Mouse (Mus musculus): ENCODE results near the gene Mxi1.

DNA sequence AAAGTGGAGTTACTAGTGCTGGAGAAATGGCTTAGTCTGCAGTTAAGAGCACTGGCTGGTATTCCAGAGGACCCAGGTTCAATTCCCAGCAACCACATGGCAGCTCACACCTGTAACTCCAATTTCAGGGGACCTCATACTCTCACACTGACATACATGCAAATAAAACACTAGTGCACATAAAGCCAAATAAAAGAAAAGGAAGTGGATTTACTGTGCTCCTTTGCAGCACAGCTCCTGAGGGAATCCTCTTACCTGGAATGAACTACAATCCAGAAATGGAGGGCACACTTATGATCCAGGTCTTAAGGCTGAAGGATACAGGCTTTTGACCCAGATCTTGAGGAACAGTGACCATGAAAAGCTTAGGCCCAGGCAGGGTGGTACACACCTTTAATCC is 83.3 kb downstream of the Mxi1 start:
- TF ChIP-seq CTCF (conservative IDR thresholded peaks at IDR 0.05; ENCODE audit: low read length), result no peak
- TF ChIP-seq POU5F1 (IDR thresholded peaks at IDR 0.05; ENCODE audit: borderline replicate concordance, low read length), result no peak
- no peak for TF ChIP-seq NANOG (IDR thresholded peaks at IDR 0.05; ENCODE audit: borderline replicate concordance, low read length)
